In genomic region chr12:26394485-26395470, GRCm38 (mm10) we compare ENCODE assay signal across 11 mouse cellular contexts. TPM values are rescaled to one million over a fixed set of nuclear protein-coding genes. Genes with fewer than 3 reads are reported as not detected.
DNase-seq lines count a peak whose midpoint lies in the region; ATAC-seq lines count a peak whose summit lies in the region.
"Had no signal": no experiment of that assay in that cellular context is flagged by ENCODE, and none has a peak within 500 bp of the region (broad histone marks: within the 10 kb centered on the region; RNA-seq: fewer than 3 reads in every experiment).

No protein-coding gene starts in this region.

- H3K9me3 ChIP-seq in embryonic facial prominence, embryonic 15.5 days (replicated peaks), result no peaks in the 10 kb centered on the region
- no peaks in the 10 kb centered on the region for H3K9me3 ChIP-seq in hindbrain, embryonic 14.5 days (ENCODE audit: control insufficient read depth, low read length)
- H3K9me3 ChIP-seq in midbrain, embryonic 15.5 days, result no peaks in the 10 kb centered on the region

- no peaks in the 10 kb centered on the region for H3K36me3 ChIP-seq in embryonic facial prominence, embryonic 15.5 days
- no peaks in the 10 kb centered on the region for H3K36me3 ChIP-seq in hindbrain, embryonic 14.5 days (replicated peaks; ENCODE audit: control insufficient read depth, insufficient read depth)
- no peaks in the 10 kb centered on the region for H3K36me3 ChIP-seq in midbrain, embryonic 15.5 days (replicated peaks)

- no peaks in the 10 kb centered on the region for H3K27me3 ChIP-seq in embryonic facial prominence, embryonic 15.5 days
- H3K27me3 ChIP-seq in hindbrain, embryonic 14.5 days (ENCODE audit: control insufficient read depth, insufficient read depth, low read length), result no peaks in the 10 kb centered on the region
- H3K27me3 ChIP-seq in midbrain, embryonic 15.5 days (replicated peaks), result no peaks in the 10 kb centered on the region

- WGBS in embryonic facial prominence, embryonic 15.5 days, result 43% methylated on average over 13 of the region's 13 CpGs
- 52% methylated on average over 13 of the region's 13 CpGs for WGBS in hindbrain, embryonic 14.5 days
- WGBS in midbrain, embryonic 15.5 days, result 58% methylated on average over 13 of the region's 13 CpGs

- H3K4me3 ChIP-seq in embryonic facial prominence, embryonic 15.5 days (replicated peaks), result no peak overlapping the region
- no peak overlapping the region for H3K4me3 ChIP-seq in hindbrain, embryonic 14.5 days (replicated peaks; ENCODE audit: low read length)
- H3K4me3 ChIP-seq in midbrain, embryonic 15.5 days, result no peak overlapping the region

- H3K4me1 ChIP-seq in embryonic facial prominence, embryonic 15.5 days, result peaks cover 26% of the 10 kb centered on the region
- peaks cover 21% of the 10 kb centered on the region for H3K4me1 ChIP-seq in hindbrain, embryonic 14.5 days (replicated peaks; ENCODE audit: control insufficient read depth, insufficient read depth, low read length)
- H3K4me1 ChIP-seq in midbrain, embryonic 15.5 days, result peaks cover 13% of the 10 kb centered on the region

- peak overlapping the region; percentile 77 for H3K27ac ChIP-seq in embryonic facial prominence, embryonic 15.5 days (replicated peaks)
- H3K27ac ChIP-seq in hindbrain, embryonic 14.5 days, result peak overlapping the region; percentile 67
- peak overlapping the region; percentile 63 for H3K27ac ChIP-seq in midbrain, embryonic 15.5 days

- peak; percentile 35 for DNase-seq in embryo, embryonic 10.5 days (ENCODE audit: low spot score)
- no peak for DNase-seq in embryo, embryonic 9.5 days (ENCODE audit: extremely low spot score)
- DNase-seq in hindbrain, embryonic 14.5 days (ENCODE audit: low spot score), result no peak
- DNase-seq in adrenal gland, adult 2 months, result no peak
- DNase-seq in testis, postnatal 14 days (ENCODE audit: low spot score), result no peak
- no peak for DNase-seq in left cerebral cortex, adult 8-10 months (ENCODE audit: low spot score in 2 of 2)
- DNase-seq: heart, postnatal 14 days; kidney, adult 9 months; lung, adult 2 months had no signal

- H3K4me2 ChIP-seq in embryonic facial prominence, embryonic 15.5 days (replicated peaks), result 0 out of 2 replicates have a peak overlapping the region, but pooled peaks have one; percentile 17
- no peak overlapping the region for H3K4me2 ChIP-seq in hindbrain, embryonic 14.5 days (replicated peaks)
- no peak overlapping the region for H3K4me2 ChIP-seq in midbrain, embryonic 15.5 days

- ATAC-seq in embryonic facial prominence, embryonic 15.5 days (ENCODE audit: insufficient number of reproducible peaks, low FRiP score, low TSS enrichment, low read depth), result peak; percentile 65; the same call in 1 of the 2 replicates
- peak; percentile 60; the same call in 1 of the 2 replicates for ATAC-seq in hindbrain, embryonic 14.5 days (ENCODE audit: low FRiP score)
- ATAC-seq in midbrain, embryonic 15.5 days (replicated peaks), result 0 out of 2 replicates have a peak, but pooled peaks have one; percentile 32

- no peak overlapping the region for H3K9ac ChIP-seq in embryonic facial prominence, embryonic 15.5 days
- H3K9ac ChIP-seq in hindbrain, embryonic 14.5 days, result no peak overlapping the region
- no peak overlapping the region for H3K9ac ChIP-seq in midbrain, embryonic 15.5 days

RNA-seq across cellular contexts. Expression of gene Rnf144a, which starts 20.3 kb away (rescaled TPM):
- polyA plus RNA-seq in embryonic facial prominence, embryonic 15.5 days (2015; fragmentation: Nextera tagmentation; extraction: Ambion mirVana), result 38.7 and 40.0 TPM in 2 replicates
- 19.2 and 22.5 TPM in 2 replicates for polyA plus RNA-seq in hindbrain, embryonic 14.5 days (2014; fragmentation: Nextera tagmentation; extraction: Ambion mirVana)
- 29.9 and 30.8 TPM in 2 replicates for polyA plus RNA-seq in midbrain, embryonic 15.5 days (2015; fragmentation: Nextera tagmentation; extraction: Ambion mirVana)
- total RNA-seq in adrenal gland, adult 2 months (2021), result 10 to 100 TPM; 21.2 to 22.1 TPM
- polyA plus RNA-seq in adrenal gland, adult 2 months (2012; rRNA removed), result 7.9 and 10.5 TPM in 2 replicates
- total RNA-seq in left cerebral cortex, adult 8-10 months (2022), result 10 to 100 TPM; 31.0 to 37.4 (median 33.2) TPM
